Mouse (Mus musculus): Measurements from ENCODE around the gene Dbi.

The Dbi gene

GRCm38 (mm10) chr1:120120969-120121811 is at the start of gene Dbi, which contains the start of gene 3110009E18Rik:
Gene Dbi, minus strand, starts transcription at chr1:120121078.
Gene 3110009E18Rik, plus strand, starts transcription at chr1:120121187.
- DNase-seq (ENCODE audit: low spot score in 2 of 2), result peak; percentile 90 to 91

- DNase-seq (ENCODE audit: low spot score in 2 of 2), result no peak
These were observed 49.4 kb upstream of the Dbi start for GRCm38 (mm10) chr1:120170307-120170706.

- no peak for DNase-seq (ENCODE audit: low spot score in 2 of 2)
These were observed 47.8 kb upstream of the Dbi start for GRCm38 (mm10) chr1:120168674-120169073.

GRCm38 (mm10) chr1:120168016-120168415 is 47.1 kb upstream of the Dbi start:
- no peak for DNase-seq (ENCODE audit: low spot score in 2 of 2)

- no peak for DNase-seq (ENCODE audit: low spot score in 2 of 2)
These were observed 41.7 kb upstream of the Dbi start for GRCm38 (mm10) chr1:120162616-120163015.

- DNase-seq (ENCODE audit: low spot score in 2 of 2), result no peak
These were observed 40.6 kb upstream of the Dbi start for GRCm38 (mm10) chr1:120161502-120161901.

GRCm38 (mm10) chr1:120158474-120159127 is 37.7 kb upstream of the Dbi start:
- no peak for DNase-seq (ENCODE audit: low spot score in 2 of 2)

GRCm38 (mm10) chr1:120155325-120155724 is 34.4 kb upstream of the Dbi start:
- DNase-seq (ENCODE audit: low spot score in 2 of 2), result peak in 1 of 2 experiments; percentile 7

- DNase-seq (ENCODE audit: low spot score in 2 of 2), result peak in 1 of 2 experiments; percentile 24
These were observed 33.4 kb upstream of the Dbi start for GRCm38 (mm10) chr1:120154232-120154631.

- no peak for DNase-seq (ENCODE audit: low spot score in 2 of 2)
These were observed 26.1 kb upstream of the Dbi start for GRCm38 (mm10) chr1:120146994-120147393.

GRCm38 (mm10) chr1:120145527-120146216 is 24.8 kb upstream of the Dbi start:
- no peak for DNase-seq (ENCODE audit: low spot score in 2 of 2)

- DNase-seq (ENCODE audit: low spot score in 2 of 2), result no peak
These were observed 21.7 kb upstream of the Dbi start for GRCm38 (mm10) chr1:120142551-120142950.

- DNase-seq (ENCODE audit: low spot score in 2 of 2), result no peak
These were observed 19.3 kb upstream of the Dbi start for GRCm38 (mm10) chr1:120140144-120140693.

- no peak for DNase-seq (ENCODE audit: low spot score in 2 of 2)
These were observed 18.2 kb upstream of the Dbi start for GRCm38 (mm10) chr1:120138923-120139540.

GRCm38 (mm10) chr1:120135934-120136786 is 15.3 kb upstream of the Dbi start:
- no peak for DNase-seq (ENCODE audit: low spot score in 2 of 2)

- DNase-seq (ENCODE audit: low spot score in 2 of 2), result no peak
These were observed 11.5 kb upstream of the Dbi start for GRCm38 (mm10) chr1:120132376-120132775.

- no peak for DNase-seq (ENCODE audit: low spot score in 2 of 2)
These were observed 5.4 kb upstream of the Dbi start for GRCm38 (mm10) chr1:120126318-120126717.

GRCm38 (mm10) chr1:120125471-120125870 is 4.6 kb upstream of the Dbi start:
- DNase-seq (ENCODE audit: low spot score in 2 of 2), result no peak

GRCm38 (mm10) chr1:120124839-120125238 is 4.0 kb upstream of the Dbi start:
- DNase-seq (ENCODE audit: low spot score in 2 of 2), result no peak

GRCm38 (mm10) chr1:120122634-120123383 is 1.9 kb upstream of the Dbi start:
- DNase-seq (ENCODE audit: low spot score in 2 of 2), result no peak

All from spleen, postnatal 14 days (tissue).